Mouse (Mus musculus): ENCODE results near the gene Dock2. TPM values are rescaled to one million over a fixed set of nuclear protein-coding genes. Genes with fewer than 3 reads are reported as not detected.
A peak's percentile ranks its signal among the peaks of the same experiment; 100 is the strongest.

Gene Dock2
- total RNA-seq, 2 experiments from 2014 or later = 6.4 to 8.1 TPM

- no peak for DNase-seq
Measured at GRCm38 (mm10) chr11:34525096-34525891, 258.4 kb downstream of the Dock2 start.

GRCm38 (mm10) chr11:34524586-34524985, 259.1 kb downstream of the Dock2 start:
- no peak for DNase-seq

DNA sequence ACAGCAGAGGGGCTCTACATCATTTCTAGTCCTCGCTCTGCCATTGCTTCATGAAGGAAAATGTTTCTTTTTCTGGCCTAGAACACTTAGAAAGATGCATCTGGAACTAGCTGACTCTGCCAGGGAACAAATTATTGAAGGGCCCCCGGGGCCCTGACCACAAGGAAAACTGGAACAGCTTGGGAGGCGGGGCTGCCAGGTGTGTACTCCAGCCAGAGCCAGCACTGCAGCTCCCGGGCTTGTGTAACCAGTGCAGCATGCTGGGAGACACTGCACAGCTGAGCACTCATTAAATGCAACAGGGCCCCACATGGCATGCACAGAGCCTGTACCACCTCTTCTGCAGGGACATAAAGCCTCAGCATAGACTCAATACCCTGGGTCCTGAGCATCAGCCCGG, 265.1 kb downstream of the Dock2 start:
- DNase-seq = no peak

GRCm38 (mm10) chr11:34516971-34517370, 266.7 kb downstream of the Dock2 start:
- no peak for DNase-seq

DNA sequence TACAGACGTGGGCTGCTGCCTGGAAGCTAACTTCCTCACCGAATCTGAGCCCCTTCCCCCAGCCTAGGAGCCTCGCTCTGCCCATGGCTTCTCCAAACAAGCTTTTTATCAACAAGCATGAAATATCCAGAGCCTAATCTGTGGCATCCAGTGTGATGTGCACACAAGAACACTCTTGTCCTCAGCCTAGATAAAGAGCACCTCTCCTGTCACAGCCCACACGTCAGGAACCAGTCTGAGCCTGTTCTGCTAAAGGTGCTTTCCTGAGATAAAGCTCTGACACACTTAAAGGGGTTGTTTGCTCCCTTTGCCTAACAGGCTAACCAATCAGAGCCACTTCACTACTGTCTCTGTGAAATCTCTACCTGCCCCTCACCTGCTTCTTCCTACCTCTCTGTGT, 268.4 kb downstream of the Dock2 start:
- no peak for DNase-seq

- no peak for DNase-seq
Measured at GRCm38 (mm10) chr11:34506390-34506789, 277.3 kb downstream of the Dock2 start.

DNA sequence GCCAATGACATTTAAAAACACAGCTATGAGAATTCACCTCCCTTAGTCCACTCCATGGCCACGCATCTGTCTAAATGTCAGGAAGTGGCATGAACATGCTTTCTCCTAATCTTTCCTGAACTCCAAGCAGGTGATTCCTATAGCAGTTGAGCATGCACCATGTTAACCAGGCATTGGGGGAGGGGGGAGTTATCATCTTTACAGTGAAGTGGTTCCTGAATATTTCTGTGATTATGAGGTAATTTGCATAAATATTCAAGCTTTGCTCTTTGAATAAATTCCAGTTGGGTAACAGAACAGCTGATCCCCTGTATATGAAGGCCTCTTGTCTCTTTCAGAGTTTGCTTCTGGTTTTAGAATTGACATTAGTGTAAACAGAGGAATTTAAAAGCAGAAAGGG, 284.0 kb downstream of the Dock2 start:
- no peak for DNase-seq

DNA sequence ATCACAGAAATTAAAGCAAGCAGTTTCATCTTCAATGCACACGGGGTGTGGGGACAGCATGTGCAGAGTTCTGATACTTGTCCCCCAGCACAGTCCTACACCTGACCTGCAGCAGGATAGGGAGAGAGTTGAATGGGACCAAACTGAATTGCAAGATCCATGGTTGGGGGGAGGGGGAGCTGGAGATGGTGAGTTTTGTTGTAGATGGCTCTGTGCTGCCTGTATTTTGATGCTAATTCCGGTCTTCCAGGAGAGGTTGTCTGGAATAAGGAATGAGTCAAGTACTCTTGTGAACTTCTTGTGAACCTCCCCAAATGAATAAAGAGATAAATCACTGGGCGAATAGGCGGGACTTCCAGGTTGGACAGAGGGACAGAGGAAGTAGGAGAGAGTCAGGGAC, 289.0 kb downstream of the Dock2 start:
- DNase-seq = no peak

DNA sequence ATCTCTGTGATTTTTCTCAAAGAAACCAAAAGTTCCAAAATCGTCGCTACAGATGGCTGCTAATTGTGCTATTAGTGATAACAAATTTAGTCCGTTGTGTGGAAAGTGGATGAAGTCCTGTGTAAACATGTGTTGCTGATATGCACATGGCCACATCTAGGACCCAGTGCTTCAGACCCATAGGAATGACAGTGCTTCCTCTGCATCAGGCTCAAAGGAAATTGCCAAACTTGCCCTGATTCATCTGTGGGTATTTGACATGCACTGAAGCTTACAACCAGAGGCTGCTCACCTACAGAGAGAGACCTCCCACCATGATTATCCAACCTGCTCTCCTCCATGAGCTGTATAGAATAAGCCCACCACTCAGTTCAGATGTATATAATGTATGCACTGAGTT, 290.7 kb downstream of the Dock2 start:
- no peak for DNase-seq

DNA sequence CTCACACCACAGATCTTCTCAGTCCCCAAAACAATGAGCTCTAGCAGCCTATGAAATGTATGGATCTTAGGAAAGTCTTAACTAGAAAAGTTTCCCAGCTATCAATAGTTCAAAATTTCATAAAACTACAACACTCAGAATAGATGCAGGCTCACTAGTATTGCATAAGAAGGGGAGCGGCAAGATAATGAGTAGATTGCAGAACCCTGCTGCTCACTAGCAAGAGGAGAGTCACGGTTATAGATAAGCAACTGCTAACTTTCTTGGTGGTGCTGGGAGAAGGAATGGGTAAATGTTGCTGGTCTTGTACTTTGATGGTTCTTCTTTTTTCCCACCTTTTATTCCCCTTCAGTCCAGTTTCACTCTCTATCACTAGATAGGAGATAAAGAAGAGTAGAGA, 291.5 kb downstream of the Dock2 start:
- DNase-seq = no peak

DNA sequence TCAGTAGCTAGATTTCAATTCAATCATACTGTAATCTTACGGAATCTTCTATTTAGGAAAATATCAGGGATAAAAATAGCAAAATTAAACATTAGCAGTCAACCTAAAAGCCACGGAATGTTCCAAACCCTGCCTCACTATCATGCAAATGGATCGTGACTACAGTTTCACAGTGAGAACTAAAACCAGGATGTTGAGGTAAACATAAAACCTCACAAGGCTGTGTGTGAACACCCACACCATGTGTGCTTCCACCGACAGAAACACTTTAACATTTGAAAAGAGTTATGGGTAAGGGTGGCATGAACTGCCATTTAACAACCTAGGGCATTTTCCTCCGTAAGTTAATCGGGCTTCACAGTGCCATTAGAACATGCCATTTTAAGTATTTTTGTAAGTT, 294.1 kb downstream of the Dock2 start:
- no peak for DNase-seq

GRCm38 (mm10) chr11:34479301-34479700, 304.4 kb downstream of the Dock2 start:
- no peak for DNase-seq

GRCm38 (mm10) chr11:34469792-34470191, 313.9 kb downstream of the Dock2 start:
- DNase-seq = no peak

- DNase-seq = no peak
Measured at GRCm38 (mm10) chr11:34468571-34468970, 315.1 kb downstream of the Dock2 start.

GRCm38 (mm10) chr11:34467056-34467455, 316.6 kb downstream of the Dock2 start:
- no peak for DNase-seq

GRCm38 (mm10) chr11:34449944-34450343, 333.7 kb downstream of the Dock2 start:
- DNase-seq = no peak

- peak; percentile 61 for DNase-seq
Measured at GRCm38 (mm10) chr11:34447891-34448290, 335.8 kb downstream of the Dock2 start.

DNA sequence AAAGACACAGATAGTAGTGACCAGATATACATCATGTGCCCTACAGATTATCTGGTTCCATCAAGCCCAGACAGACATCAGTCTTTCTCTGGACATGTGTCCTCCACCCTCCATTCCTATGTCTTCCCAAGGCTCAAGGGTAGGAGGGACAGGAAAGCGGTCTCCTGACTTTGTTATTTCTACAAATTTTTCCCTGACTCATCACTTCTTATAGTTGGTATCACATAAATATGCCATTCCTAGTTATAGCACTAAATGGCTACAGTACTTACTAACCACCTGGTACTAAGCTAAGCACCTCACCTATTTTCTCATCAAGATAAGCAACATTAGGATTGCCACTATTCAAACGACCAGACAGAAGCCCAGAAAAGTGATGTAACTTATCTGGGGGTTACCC, 345.3 kb downstream of the Dock2 start:
- no peak for DNase-seq

DNA sequence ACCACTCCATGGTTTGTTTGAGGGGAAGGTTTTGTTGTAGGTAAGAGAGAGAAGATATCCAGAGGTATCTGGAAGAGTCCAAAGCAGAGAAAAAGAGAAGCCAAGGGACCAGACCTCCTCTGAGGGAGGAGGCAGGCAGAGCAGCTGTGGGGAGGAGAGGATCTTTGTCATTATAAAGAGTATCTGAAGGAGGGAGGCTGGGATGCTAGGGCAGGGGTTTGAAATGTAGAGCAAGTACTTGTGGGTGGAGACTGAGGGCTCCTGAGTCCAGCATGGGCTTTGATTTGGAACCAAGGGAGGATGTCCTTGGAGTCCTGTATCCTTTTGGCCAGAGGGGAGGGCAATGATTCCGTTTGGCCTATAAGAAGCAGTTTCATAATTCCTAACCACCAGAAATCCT, 346.2 kb downstream of the Dock2 start:
- no peak for DNase-seq

DNA sequence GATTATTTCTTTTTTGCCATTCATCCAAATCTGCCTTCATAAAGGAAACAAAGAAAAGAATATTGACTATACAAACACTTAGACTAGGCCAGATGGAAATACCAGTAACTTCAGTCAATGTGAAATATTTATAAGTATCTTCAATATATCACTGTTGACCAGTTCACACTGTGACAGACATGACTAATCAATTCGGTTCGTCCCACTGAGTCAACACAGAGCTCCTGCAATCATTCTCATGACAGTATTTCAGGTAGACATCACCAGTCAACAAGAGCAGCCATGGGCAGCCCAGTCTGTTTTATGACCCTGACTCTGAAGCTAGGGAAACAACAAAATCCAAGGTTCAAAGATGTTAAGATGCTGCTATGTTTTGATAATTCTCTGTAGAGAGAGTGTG, 351.7 kb downstream of the Dock2 start:
- DNase-seq = no peak

- no peak for DNase-seq
Measured at GRCm38 (mm10) chr11:34431371-34431770, 352.3 kb downstream of the Dock2 start.

DNA sequence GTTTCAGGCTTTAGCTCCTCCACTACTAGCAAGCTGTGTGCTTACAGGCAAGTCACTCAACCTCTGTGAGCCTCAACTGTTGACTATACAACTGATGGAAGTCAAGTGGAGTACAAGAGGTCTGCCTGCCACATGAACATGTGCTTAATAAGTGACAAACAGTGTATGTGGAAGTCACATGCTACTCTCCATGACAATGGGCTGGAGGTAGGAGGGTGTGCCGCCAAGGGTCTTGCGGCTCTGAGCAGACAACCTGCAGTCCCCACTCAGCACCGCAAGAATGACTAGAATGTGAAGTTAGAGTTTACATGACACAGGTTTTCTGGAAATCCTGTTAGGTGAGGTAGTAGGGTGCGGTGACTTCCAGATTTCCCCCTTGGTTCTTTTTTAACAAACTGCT, 352.8 kb downstream of the Dock2 start:
- no peak for DNase-seq

DNA sequence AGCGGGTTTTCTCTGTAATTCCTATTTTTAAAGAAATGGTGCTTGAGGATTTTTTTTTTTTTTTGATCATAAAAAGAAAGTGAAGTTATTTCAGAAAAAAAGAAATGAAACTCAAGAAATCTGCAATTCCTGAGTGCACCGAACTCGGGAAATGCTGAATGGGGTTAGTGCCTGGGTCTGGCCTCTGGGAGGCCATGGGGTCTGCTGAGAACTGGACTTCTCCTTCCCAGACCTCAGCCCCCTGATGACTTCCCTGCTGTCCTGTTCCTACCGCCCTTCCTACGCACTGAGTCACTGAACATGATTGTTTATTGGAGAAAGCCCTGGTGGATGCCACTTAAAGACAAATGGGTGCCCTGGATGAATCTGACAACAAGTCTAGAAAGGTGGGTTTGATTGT, 356.5 kb downstream of the Dock2 start:
- no peak for DNase-seq

DNA sequence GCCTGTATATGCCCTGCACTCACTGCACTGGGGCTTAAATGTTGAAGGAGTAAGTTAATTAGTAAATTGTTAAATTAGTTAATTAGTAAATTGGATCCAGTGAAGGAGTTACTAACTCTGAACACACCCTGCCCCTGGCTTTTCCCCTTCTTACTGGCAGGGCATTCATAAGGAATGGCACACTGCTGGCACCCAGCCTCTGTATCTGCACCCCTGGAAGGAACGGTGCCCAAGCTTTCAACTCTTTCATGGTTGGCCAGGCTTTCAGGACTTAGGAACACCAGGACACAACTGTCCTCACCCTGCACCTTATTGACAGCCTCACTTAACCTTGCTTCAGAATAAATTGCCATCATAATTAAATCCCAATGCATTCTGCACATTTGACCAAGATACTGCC, 359.1 kb downstream of the Dock2 start:
- DNase-seq = no peak

- no peak for DNase-seq
Measured at GRCm38 (mm10) chr11:34421061-34421460, 362.6 kb downstream of the Dock2 start.
